Mouse (Mus musculus) heart, embryonic 15.5 days (tissue): Measurements from ENCODE around the gene Rnf222. TPM values are rescaled to one million over a fixed set of nuclear protein-coding genes. Genes with fewer than 3 reads are reported as not detected.
"Not testable (repeated sequence)": the region's sequence is repeated elsewhere in the genome, so short reads cannot be mapped to it uniquely, and the experiment has no call there.

Source experiments
- ATAC-seq: fragments of 200-750 bp; cut with Nextera tagmentation; replicated peaks from 2 replicates; pipeline ENCODE4 v1.8.0; 2017; ENCODE audit warnings: low read depth, moderate TSS enrichment; ENCODE audit not compliant: insufficient number of reproducible peaks, insufficient read depth, low FRiP score
- H3K27ac ChIP-seq: fragments of 300-500 bp; sonication (generic); 2 replicates; pipeline ENCODE4 v1.5.1; 2015; ENCODE audit warnings: mild to moderate bottlenecking, inconsistent platforms
- H3K27me3 ChIP-seq: fragments of 300-500 bp; sonication (generic); 2 replicates; pipeline ENCODE4 v1.6.1; 2015; ENCODE audit warnings: inconsistent platforms
- H3K36me3 ChIP-seq: fragments of 300-500 bp; sonication (generic); 2 replicates; pipeline ENCODE4 v1.6.1; 2015; ENCODE audit warnings: mild to moderate bottlenecking, inconsistent platforms
- H3K4me1 ChIP-seq: fragments of 300-500 bp; sonication (generic); replicated peaks from 2 replicates; pipeline ENCODE4 v1.6.1; 2015; ENCODE audit warnings: inconsistent platforms
- H3K4me2 ChIP-seq: fragments of 300-500 bp; sonication (generic); 2 replicates; pipeline ENCODE4 v1.6.1; 2015; ENCODE audit warnings: inconsistent platforms, mild to moderate bottlenecking, moderate library complexity
- H3K4me3 ChIP-seq: fragments of 300-500 bp; sonication (generic); 2 replicates; pipeline ENCODE4 v1.5.1; 2015; ENCODE audit warnings: mild to moderate bottlenecking, inconsistent platforms
- H3K9ac ChIP-seq: fragments of 300-500 bp; sonication (generic); 2 replicates; pipeline ENCODE4 v1.6.1; 2015; ENCODE audit warnings: mild to moderate bottlenecking, inconsistent platforms
- H3K9me3 ChIP-seq: fragments of 300-500 bp; sonication (generic); replicated peaks from 2 replicates; pipeline ENCODE4 v1.6.1; 2016; ENCODE audit warnings: inconsistent platforms
- WGBS: fragments of 180-500 bp; shearing (Covaris S2); methylation state at CpG from one replicate; pipeline ENCODE4 v1.1.7; 2015; ENCODE audit warnings: mixed read lengths; 5-methylcytosine and 5-hydroxymethylcytosine counted together
- polyA plus RNA-seq: library from polyadenylated mRNA; unstranded; fragments of >200 nt; fragmentation: Nextera tagmentation; extraction: Ambion mirVana; gene quantifications from 2 replicates; pipeline ENCODE4 v1.2.1, GENCODE M21; 2015

Rnf222 gene
- polyA plus RNA-seq, 1 experiment from 2014 or later, result 0.19 TPM

DNA sequence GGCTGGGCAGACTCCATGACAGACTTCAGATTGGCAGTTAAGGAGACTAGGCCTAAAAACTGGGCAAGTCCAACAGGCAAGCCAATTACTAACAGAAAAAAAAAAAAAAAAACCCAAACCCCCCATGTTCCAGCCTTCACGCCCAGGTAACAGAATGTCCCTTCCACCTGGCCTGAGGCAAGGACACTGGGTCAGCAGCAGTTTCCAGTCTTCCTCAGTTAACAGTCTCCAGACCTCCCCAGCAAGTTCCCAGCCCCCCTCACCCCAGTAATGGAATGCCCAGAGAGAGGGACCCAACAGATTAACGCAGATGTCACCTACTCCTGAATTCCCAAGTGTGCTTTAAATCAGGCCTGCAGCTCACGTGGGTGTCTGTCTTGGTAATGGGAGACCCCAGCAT, 34.8 kb downstream of the Rnf222 start:
- WGBS, result 66% methylated on average over 3 of the region's 3 CpGs
- no peaks in the 10 kb centered on the region for H3K9me3 ChIP-seq
- ATAC-seq, result no peak
- no peak overlapping the region for H3K4me3 ChIP-seq
- no peak overlapping the region for H3K4me2 ChIP-seq
- H3K4me1 ChIP-seq, result no peaks in the 10 kb centered on the region
- H3K9ac ChIP-seq, result no peak overlapping the region
- H3K27me3 ChIP-seq, result no peaks in the 10 kb centered on the region
- no peak overlapping the region for H3K27ac ChIP-seq
- H3K36me3 ChIP-seq, result no peaks in the 10 kb centered on the region

DNA sequence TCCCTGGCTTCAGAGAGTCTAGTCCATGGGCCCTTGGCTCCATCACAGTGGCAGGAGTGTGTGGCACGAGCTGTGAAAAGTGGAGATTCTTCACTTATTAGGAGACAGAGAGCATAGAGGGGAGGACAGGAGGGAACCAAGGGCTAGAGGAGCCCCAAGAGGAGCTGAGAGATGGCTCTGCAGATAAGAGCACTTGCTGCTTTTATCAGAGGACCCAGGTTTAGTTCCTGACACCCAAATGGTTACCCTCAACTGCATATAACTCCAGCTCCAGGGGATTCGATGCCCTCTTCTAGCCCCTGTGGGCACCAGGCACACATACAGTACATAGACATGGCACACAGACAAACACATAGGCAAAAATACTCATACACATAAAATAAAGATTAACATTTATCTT, 36.4 kb downstream of the Rnf222 start:
- H3K9me3 ChIP-seq, result no peaks in the 10 kb centered on the region
- H3K4me2 ChIP-seq, result no peak overlapping the region
- 81% methylated on average over 2 of the region's 2 CpGs for WGBS
- no peaks in the 10 kb centered on the region for H3K4me1 ChIP-seq
- H3K27ac ChIP-seq, result no peak overlapping the region
- H3K27me3 ChIP-seq, result no peaks in the 10 kb centered on the region
- H3K36me3 ChIP-seq, result no peaks in the 10 kb centered on the region
- no peak overlapping the region for H3K9ac ChIP-seq
- no peak for ATAC-seq
- H3K4me3 ChIP-seq, result no peak overlapping the region

DNA sequence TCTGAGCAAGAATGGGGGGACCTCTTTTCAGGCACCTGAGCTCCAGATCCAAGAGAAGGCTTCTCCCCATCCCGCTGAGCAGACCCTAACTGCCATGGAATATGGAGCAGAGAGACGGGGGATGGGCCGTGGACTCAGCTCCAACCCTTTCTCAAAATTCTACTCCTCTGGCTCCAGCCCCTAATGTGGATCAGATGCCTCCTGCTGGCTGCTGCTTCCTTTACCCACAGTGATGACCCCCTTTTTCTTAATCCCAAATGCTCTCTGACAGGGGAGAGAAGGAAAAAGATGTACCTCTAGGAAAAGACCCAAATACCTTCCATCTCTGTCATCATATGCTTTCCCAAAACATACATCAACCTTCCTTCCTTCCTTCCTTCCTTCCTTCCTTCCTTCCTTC, 38.6 kb downstream of the Rnf222 start, which contains the start of gene Odf4:
Gene Odf4 (minus strand): TSS at position 101 of the 400 bp plus-strand sequence.
- Histone ChIP-seq H3K27me3 (no peaks in the 10 kb centered on the region), H3K4me1 (no peaks in the 10 kb centered on the region), H3K9ac (no peak within 1 kb of the TSS), H3K9me3 (no peaks in the 10 kb centered on the region), H3K4me3 (no peak within 1 kb of the TSS), H3K27ac (no peak within 1 kb of the TSS), H3K4me2 (no peak within 1 kb of the TSS), H3K36me3 (no peaks in the 10 kb centered on the region)
- WGBS, result 77% methylated on average over 3 of the region's 3 CpGs
- ATAC-seq, result no peak

DNA sequence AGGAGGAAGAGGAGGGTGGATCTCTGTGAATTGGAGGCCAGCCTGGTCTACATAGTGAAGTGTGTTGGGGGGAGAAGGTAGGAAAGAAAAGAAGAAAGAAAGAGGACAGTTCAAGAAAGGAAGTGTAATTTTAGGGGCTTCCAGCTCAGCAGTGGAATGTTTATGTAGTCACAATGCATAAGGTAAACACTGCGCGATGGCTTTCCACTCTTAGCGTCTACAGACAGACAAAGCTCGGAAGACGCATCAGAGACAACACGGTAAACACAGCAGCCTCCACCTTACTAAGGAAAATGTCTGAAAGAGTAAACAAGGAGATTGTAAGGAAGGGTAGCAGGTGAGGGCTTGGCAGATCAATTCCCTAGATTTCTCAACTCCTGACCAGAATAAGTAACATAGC, 41.6 kb downstream of the Rnf222 start:
- 67% methylated on average over 6 of the region's 6 CpGs for WGBS
- no peak overlapping the region for H3K4me2 ChIP-seq

DNA sequence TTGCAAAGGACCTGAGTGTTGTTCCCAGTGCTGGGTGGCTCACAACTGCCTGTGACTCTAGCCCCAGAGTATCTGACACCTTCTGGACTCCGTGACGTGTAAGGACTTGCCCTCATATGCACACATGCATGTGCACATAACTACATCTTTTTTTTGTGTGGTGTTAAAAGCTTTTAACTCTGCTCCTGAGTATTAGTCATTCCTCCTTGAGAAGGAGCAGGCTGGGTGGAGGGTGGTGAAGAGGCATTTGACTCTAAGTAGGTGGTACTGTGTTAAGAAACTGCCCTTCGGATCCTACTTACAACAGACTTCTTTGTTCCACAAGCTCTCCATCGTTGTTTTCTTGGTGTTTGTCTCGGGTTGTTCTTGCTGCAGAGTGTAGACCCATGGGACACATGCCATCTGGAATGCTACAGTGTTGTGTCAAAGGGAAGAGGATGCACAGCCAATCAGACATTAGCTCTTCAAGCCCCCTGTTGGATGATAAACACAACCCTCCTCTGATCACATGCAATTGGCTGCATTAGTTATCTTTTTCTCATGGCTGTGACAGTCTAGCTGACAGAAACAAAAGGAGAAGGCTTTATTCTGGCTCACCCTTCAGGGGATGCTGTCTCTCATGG, 45.6 kb downstream of the Rnf222 start:
- no peaks in the 10 kb centered on the region for H3K27me3 ChIP-seq
- no peak overlapping the region for H3K27ac ChIP-seq
- no peak for ATAC-seq
- H3K4me3 ChIP-seq, result no peak overlapping the region
- H3K9ac ChIP-seq, result no peak overlapping the region
- H3K36me3 ChIP-seq, result no peaks in the 10 kb centered on the region
- WGBS, result 65% methylated on average over 5 of the region's 5 CpGs
- no peaks in the 10 kb centered on the region for H3K9me3 ChIP-seq
- no peak overlapping the region for H3K4me2 ChIP-seq
- no peaks in the 10 kb centered on the region for H3K4me1 ChIP-seq

More for the DNA sequence above, 41.6 kb downstream of the Rnf222 start:
- H3K9ac ChIP-seq, result no peak overlapping the region
- H3K4me3 ChIP-seq, result no peak overlapping the region
- H3K27ac ChIP-seq, result no peak overlapping the region
- H3K27me3 ChIP-seq, result no peaks in the 10 kb centered on the region
- no peaks in the 10 kb centered on the region for H3K4me1 ChIP-seq
- no peaks in the 10 kb centered on the region for H3K36me3 ChIP-seq
- H3K9me3 ChIP-seq, result no peaks in the 10 kb centered on the region
- no peak for ATAC-seq

DNA sequence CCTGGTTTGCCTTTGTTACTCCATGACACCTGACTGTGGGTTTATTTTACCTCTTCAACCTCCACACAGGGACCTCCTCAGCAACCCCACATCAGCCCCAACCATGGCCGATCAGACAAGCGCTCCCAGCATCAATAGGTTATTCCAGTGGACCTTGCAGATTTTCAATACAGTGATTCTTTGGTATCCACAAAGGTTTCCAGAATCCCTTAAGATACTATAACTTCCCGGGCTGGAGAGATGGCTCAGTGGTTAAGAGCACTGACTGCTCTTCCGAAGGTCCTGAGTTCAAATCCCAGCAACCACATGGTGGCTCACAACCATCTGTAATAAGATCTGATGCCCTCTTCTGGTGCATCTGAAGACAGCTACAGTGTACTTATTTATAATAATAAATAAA, 48.6 kb downstream of the Rnf222 start:
- H3K9ac ChIP-seq, H3K27ac ChIP-seq, H3K36me3 ChIP-seq, H3K4me1 ChIP-seq, H3K27me3 ChIP-seq, H3K4me3 ChIP-seq, H3K4me2 ChIP-seq, H3K9me3 ChIP-seq, ATAC-seq: not testable (repeated sequence)
- WGBS, result 82% methylated on average over 4 of the region's 4 CpGs

DNA sequence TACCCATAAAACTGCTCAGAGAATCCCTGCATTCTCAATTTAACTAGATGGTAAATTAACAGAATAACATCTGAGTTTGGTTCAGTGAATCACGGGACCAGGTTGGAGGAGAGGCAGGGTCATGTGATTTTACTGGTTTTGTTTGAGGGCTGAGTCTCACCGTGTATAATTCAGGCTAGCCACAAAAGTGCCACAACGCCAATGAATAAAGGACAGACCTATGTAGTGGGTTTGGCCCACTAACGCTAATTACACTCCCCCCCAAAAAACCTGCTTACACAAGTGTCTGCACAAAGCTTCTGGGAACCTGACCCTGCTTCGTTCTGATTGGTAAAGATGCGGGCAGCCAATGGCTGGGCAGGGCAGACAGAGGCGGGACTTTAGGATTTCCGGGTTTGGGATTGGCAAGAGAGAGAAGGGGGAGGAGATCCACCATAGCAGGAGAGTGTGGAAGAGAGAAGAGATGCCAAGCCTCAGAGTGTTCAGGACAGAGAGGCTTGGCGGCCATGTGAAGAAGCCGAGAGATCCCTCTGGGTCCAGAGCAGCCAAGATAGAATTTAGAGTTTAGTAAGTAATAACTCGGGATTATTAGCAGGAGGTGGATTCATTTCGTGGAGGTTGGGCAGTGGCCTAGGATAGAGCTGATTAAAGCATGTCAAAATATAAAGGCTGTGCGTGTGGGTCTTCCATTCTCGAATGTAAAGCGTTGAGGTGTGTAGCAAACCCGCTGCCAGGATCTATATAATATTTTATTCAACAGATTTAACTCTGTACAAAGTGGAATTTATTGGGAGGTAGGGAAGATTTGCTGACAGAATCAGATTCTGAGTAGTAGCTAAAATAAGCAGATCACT, 51.3 kb downstream of the Rnf222 start:
- Histone ChIP-seq H3K4me1 (peaks cover 8% of the 10 kb centered on the region), H3K9me3 (no peaks in the 10 kb centered on the region), H3K36me3 (no peaks in the 10 kb centered on the region), H3K27ac (peak overlapping the region; percentile 58), H3K27me3 (no peaks in the 10 kb centered on the region), H3K4me3 (peak overlapping the region; percentile 53), H3K4me2 (peak overlapping the region; percentile 65), H3K9ac (peak overlapping the region; percentile 59)
- 2% methylated on average over 16 of the region's 16 CpGs for WGBS
- ATAC-seq, result peak; percentile 97

DNA sequence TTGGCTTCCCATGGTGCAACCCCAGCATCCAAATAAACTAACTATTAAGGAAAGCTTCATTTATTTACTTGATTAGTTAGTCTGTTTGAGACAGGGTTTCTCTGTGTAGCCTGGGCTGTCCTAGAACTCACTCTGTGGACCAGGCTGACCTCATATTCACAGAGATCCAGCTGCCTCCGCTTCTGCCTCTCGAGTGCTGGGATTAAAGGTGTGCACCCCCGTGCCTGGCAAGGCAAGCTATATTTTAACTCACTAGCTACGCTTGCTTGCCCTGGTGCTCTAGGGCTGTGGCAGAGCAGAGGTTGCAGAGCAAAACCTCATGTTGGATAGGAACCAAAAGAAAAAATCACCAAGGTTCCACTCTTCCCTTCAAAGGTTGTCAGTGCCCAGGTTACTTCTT, 52.2 kb downstream of the Rnf222 start:
- ATAC-seq, result no peak
- WGBS, result 49% methylated on average over 4 of the region's 4 CpGs

DNA sequence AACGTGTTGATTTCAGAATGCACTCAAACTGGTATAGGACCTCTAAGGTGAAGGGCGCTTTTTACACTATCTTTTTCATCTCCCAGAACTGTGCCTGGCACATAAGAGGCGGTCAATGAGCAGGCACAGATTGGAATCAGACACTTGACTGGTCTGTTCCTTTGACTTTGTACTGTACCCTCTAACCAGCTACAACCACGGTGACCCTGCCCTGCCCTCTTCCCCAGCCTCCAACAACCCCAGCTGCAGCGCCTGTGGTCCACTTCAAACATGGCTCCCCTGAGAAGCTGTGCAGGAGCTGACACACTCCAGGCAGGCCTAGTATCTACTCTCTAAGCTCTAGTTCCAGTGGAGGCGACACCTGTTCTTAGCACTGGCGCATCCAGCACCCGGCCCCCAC, 54.4 kb downstream of the Rnf222 start:
- Histone ChIP-seq H3K27me3 (0 out of 2 replicates have a peak, but pooled peaks cover 3% of the 10 kb centered on the region), H3K36me3 (no peaks in the 10 kb centered on the region), H3K9ac (no peak overlapping the region), H3K9me3 (no peaks in the 10 kb centered on the region), H3K27ac (no peak overlapping the region), H3K4me2 (no peak overlapping the region), H3K4me3 (no peak overlapping the region), H3K4me1 (peaks cover 15% of the 10 kb centered on the region)
- WGBS, result 70% methylated on average over 8 of the region's 8 CpGs
- ATAC-seq, result no peak

More for the DNA sequence above, 52.2 kb downstream of the Rnf222 start:
- Histone ChIP-seq H3K9ac (0 out of 2 replicates have a peak overlapping the region, but pooled peaks have one; percentile 59), H3K27ac (no peak overlapping the region), H3K27me3 (no peaks in the 10 kb centered on the region), H3K4me2 (peak overlapping the region; percentile 65), H3K9me3 (no peaks in the 10 kb centered on the region), H3K4me3 (peak overlapping the region; percentile 53), H3K36me3 (no peaks in the 10 kb centered on the region), H3K4me1 (peaks cover 8% of the 10 kb centered on the region)

DNA sequence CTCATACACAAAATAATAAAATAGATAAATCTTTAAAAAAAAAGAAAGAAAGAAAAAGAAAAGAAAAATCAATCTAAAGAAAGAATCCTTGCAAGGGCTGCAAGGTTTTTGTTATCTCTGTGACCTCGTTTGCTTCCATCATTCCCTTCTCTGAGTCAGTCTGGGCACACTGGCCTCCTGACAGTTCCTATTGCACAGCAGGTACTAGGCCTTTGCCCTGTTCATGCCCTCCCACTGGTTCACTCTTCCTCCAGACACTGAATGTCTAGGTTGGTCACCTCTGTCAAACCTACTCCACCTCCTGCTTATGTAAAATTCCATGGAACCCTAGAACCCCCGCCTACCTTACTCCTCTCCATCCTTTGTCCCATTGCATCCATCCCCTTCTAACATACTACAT, 56.9 kb downstream of the Rnf222 start:
- 0 out of 2 replicates have a peak, but pooled peaks cover 3% of the 10 kb centered on the region for H3K27me3 ChIP-seq
- H3K9ac ChIP-seq, result no peak overlapping the region
- H3K27ac ChIP-seq, result no peak overlapping the region
- H3K4me3 ChIP-seq, result no peak overlapping the region
- no peak overlapping the region for H3K4me2 ChIP-seq
- H3K36me3 ChIP-seq, result no peaks in the 10 kb centered on the region
- H3K9me3 ChIP-seq, result no peaks in the 10 kb centered on the region
- ATAC-seq, result no peak
- peaks cover 11% of the 10 kb centered on the region for H3K4me1 ChIP-seq
- WGBS, result 80% methylated on average over 2 of the region's 2 CpGs
